Mouse (Mus musculus) 3134 (cell line): ENCODE data around the gene Cplx2.
A peak's percentile ranks its signal among the peaks of the same experiment; 100 is the strongest.

ENCODE experiments used
- DNase-seq: peaks from one replicate; pipeline ENCODE4 v3.0.0-alpha.2; 2011; ENCODE audit warnings: low spot score; ENCODE audit not compliant: insufficient read length; ENCODE audit errors: extremely low read depth

Cplx2 gene

GRCm38 (mm10) chr13:54371049-54371386, at the start of gene Cplx2:
Gene Cplx2, plus strand, starts transcription at chr13:54371349.
- no peak for DNase-seq

- peak; percentile 23 for DNase-seq
These were observed 48.5 kb upstream of the Cplx2 start for GRCm38 (mm10) chr13:54322396-54323306.

- DNase-seq, result peak; percentile 46
These were observed 47.6 kb upstream of the Cplx2 start for GRCm38 (mm10) chr13:54323307-54324165.

GRCm38 (mm10) chr13:54324178-54324577, 47.0 kb upstream of the Cplx2 start:
- DNase-seq, result no peak

GRCm38 (mm10) chr13:54325814-54326213, 45.3 kb upstream of the Cplx2 start:
- no peak for DNase-seq

- DNase-seq, result no peak
These were observed 44.3 kb upstream of the Cplx2 start for GRCm38 (mm10) chr13:54326686-54327447.

- no peak for DNase-seq
These were observed 43.1 kb upstream of the Cplx2 start for GRCm38 (mm10) chr13:54328029-54328428.

GRCm38 (mm10) chr13:54328954-54329490, 42.1 kb upstream of the Cplx2 start:
- no peak for DNase-seq

GRCm38 (mm10) chr13:54331825-54332675, 39.1 kb upstream of the Cplx2 start:
- DNase-seq, result no peak

- no peak for DNase-seq
These were observed 38.1 kb upstream of the Cplx2 start for GRCm38 (mm10) chr13:54332921-54333477.

- no peak for DNase-seq
These were observed 34.1 kb upstream of the Cplx2 start for GRCm38 (mm10) chr13:54337058-54337457.

GRCm38 (mm10) chr13:54337541-54337940, 33.6 kb upstream of the Cplx2 start:
- DNase-seq, result no peak

- DNase-seq, result no peak
These were observed 32.3 kb upstream of the Cplx2 start for GRCm38 (mm10) chr13:54338815-54339214.

GRCm38 (mm10) chr13:54345885-54346647, 25.1 kb upstream of the Cplx2 start:
- DNase-seq, result no peak

- no peak for DNase-seq
These were observed 23.1 kb upstream of the Cplx2 start for GRCm38 (mm10) chr13:54348011-54348410.

- DNase-seq, result no peak
These were observed 21.9 kb upstream of the Cplx2 start for GRCm38 (mm10) chr13:54349126-54349759.

- DNase-seq, result no peak
These were observed 13.7 kb upstream of the Cplx2 start for GRCm38 (mm10) chr13:54357420-54357819.

- DNase-seq, result no peak
These were observed 12.0 kb upstream of the Cplx2 start for GRCm38 (mm10) chr13:54359181-54359580.
